Mouse (Mus musculus) colon, adult 2 months (tissue): Measurements from ENCODE around the gene Gm14569. TPM values are rescaled to one million over a fixed set of nuclear protein-coding genes. Genes with fewer than 3 reads are reported as not detected.

Experiments used
- polyA plus RNA-seq: library from polyadenylated mRNA; depleted of rRNA; stranded (reverse); fragments of >200 nt; gene quantifications from 2 replicates; pipeline ENCODE4 v1.2.3, GENCODE M21; 2012; rRNA removed

The Gm14569 gene
- polyA plus RNA-seq: not detected in 2 replicates

GRCm38 (mm10) chrX:36491730-36492129 is at the start of gene Gm14569:
Gene Gm14569 (minus strand): TSS chrX:36491830.

GRCm38 (mm10) chrX:36400980-36401379 is 90.7 kb downstream of the Gm14569 start, which contains the start of gene Gm6268:
Gene Gm6268 (plus strand): TSS chrX:36401280.

Other genes starting within 250 kb of the Gm14569 start
- gene Lonrf3, start 163.5 kb downstream of the Gm14569 start, polyA plus RNA-seq: 2.8 and 5.7 TPM in 2 replicates
- gene Gm6268, start 90.5 kb downstream of the Gm14569 start, polyA plus RNA-seq: not detected in 2 replicates
- 73.4 and 97.6 TPM in 2 replicates for gene Pgrmc1, start 106.4 kb upstream of the Gm14569 start, polyA plus RNA-seq
- 0.10 and 0.17 TPM in 2 replicates for gene Akap17b, start 153.6 kb upstream of the Gm14569 start, polyA plus RNA-seq